Mouse (Mus musculus): ENCODE data around the gene 1810024B03Rik.

GRCm38 (mm10) chr2:127255294-127255693 is 47.2 kb upstream of the 1810024B03Rik start:
- TF ChIP-seq CTCF (IDR thresholded peaks at IDR 0.05; ENCODE audit: low read depth, low read length), result no peak
- no peak for TF ChIP-seq GATA1 (IDR thresholded peaks at IDR 0.05; ENCODE audit: borderline replicate concordance, low read length)
- TF ChIP-seq TAL1 (conservative IDR thresholded peaks at IDR 0.05; ENCODE audit: low read depth, low read length), result no peak
